Mouse (Mus musculus) left cerebral cortex, postnatal 36 days (tissue): Measurements from ENCODE around the gene Plxna3. TPM values are rescaled to one million over a fixed set of nuclear protein-coding genes. Genes with fewer than 3 reads are reported as not detected.
A peak's percentile ranks its signal among the peaks of the same experiment; 100 is the strongest.

Experiments
- DNase-seq, 2 experiments: peaks; one replicate each; pipeline ENCODE4 v3.0.0; 2021 to 2022; ENCODE audit warnings: low spot score in 2 of 2, mixed read lengths in 1 of 2
- intact Hi-C: fragments of 180-260 bp; cut with DNase I; formaldehyde crosslinking; loops from one replicate; pipeline ENCODE4 v1.15.1; 2025
- microRNA-seq: library from miRNA; unstranded; fragments of <30 nt; microRNA quantifications from one replicate; pipeline ENCODE4 v1.2.0, GENCODE M21; 2022
- total RNA-seq, 2 experiments: library from RNA; stranded (reverse); gene quantifications; 2 replicates each; pipeline ENCODE4 v1.2.3; 2021

The Plxna3 gene
- total RNA-seq, 2 experiments from 2014 or later: 17.1 to 28.7 TPM

GRCm38 (mm10) chrX:74359171-74359570 lies 30.3 kb downstream of the Plxna3 start:
- DNase-seq: no peak

GRCm38 (mm10) chrX:74367512-74367911 lies 38.6 kb downstream of the Plxna3 start:
- intact Hi-C loops: no loop called here
- DNase-seq: no peak

More at GRCm38 (mm10) chrX:74359171-74359570, 30.3 kb downstream of the Plxna3 start:
- intact Hi-C loops: no loop called here

DNA sequence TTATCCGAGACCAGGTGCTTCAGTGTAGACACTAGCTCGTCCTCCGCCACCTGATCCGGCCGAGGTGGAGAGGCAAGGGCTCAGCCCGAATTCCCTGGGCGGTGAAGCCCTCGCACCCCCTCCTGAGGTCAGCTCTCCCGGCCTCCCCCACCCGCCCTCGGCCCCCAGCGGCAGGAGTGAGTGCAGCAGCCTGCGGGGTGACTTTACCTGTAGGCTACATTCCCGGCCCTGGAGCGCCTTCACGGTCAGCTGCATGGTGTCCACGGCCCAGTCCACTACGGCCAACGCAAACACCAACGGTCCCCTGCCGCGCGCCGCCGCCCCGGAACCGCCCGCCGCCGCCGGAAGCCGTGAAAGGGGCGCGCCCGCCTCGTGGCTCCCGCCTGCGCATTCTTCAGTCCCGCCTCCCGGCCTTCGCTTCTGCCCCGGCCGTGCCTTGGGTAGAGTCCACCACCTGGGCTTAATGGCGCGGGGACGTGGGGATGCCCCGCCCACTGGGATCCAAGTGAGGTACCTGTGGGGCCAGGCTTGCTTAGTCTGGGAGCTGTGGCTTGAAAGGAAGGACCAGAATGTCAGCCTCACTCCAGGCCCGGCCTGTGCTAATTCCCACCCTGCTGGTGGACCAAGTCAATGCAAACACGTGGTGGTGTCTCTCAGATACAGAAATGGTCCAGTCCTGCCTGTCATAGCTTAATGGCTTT lies 39.5 kb downstream of the Plxna3 start:
- intact Hi-C loops: no loop called here

GRCm38 (mm10) chrX:74372888-74373549 lies 44.2 kb downstream of the Plxna3 start, which contains the start of the genes Ubl4a and Slc10a3:
Gene Ubl4a (minus strand): TSS chrX:74373218.
Gene Slc10a3 (minus strand): TSS chrX:74373349.
- peak; percentile 76 to 83 for DNase-seq
- intact Hi-C loops: no loop called here

More for the DNA sequence above, 39.5 kb downstream of the Plxna3 start:
- peak; percentile 58 to 73 for DNase-seq

DNA sequence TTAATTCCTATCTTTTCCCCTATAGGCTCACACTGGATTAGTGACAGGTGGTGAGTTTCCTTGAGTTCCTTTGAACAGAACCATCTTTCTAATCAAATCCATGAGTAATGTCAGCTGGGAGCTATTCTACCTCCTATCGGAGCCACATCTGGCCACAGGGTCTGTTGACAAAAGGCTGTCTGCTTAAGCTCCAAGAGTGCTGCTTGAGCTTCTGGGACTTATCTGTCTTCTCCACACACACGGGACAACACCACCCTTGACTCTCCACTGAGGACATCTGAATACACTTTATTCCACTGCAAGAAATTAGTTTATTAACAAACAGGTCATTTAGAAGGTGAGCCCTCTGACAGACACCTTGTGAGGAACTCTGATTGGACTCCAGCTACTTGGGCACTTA lies 55.6 kb downstream of the Plxna3 start:
- intact Hi-C loops: no loop called here

GRCm38 (mm10) chrX:74388153-74388552 lies 59.3 kb downstream of the Plxna3 start:
- intact Hi-C loops: no loop called here

More for the DNA sequence above, 55.6 kb downstream of the Plxna3 start:
- DNase-seq: no peak

GRCm38 (mm10) chrX:74392535-74393443 lies 63.9 kb downstream of the Plxna3 start, which contains the start of the genes Fam3a and Ikbkg:
Gene Fam3a (minus strand): TSS chrX:74393272.
Gene Ikbkg (plus strand): TSS chrX:74393290.
- intact Hi-C loops: no loop called here
- DNase-seq: peak; percentile 74 to 77

More at GRCm38 (mm10) chrX:74388153-74388552, 59.3 kb downstream of the Plxna3 start:
- no peak for DNase-seq

Small RNA genes lying within 50 kb of the gene (microRNA-seq; reads per million reads assigned to microRNA genes)
- gene Mir7092: not detected

Other genes with a start within 250 kb of the Plxna3 start
- gene Opn1mw, start 201.6 kb upstream of the Plxna3 start, total RNA-seq: under 1 TPM in 1 of 2 experiments, not detected in 1; 0.66 TPM
- gene Mecp2, start 193.7 kb upstream of the Plxna3 start, total RNA-seq: 10 to 100 TPM; 82.0 to 91.2 TPM
- gene Tex28, start 161.2 kb upstream of the Plxna3 start, total RNA-seq: not detected
- not detected for gene Tktl1, start 151.8 kb upstream of the Plxna3 start, total RNA-seq
- 10 to 100 TPM; 57.5 to 74.0 TPM for gene Flna, start 79.2 kb upstream of the Plxna3 start, total RNA-seq
- 10 to 100 TPM; 33.6 to 39.0 TPM for gene Emd, start 74.4 kb upstream of the Plxna3 start, total RNA-seq
- 100 to 1,000 TPM; 182 to 197 TPM for gene Rpl10, start 58.3 kb upstream of the Plxna3 start, total RNA-seq
- 10 to 100 TPM; 49.7 to 64.0 TPM for gene Taz, start 47.2 kb upstream of the Plxna3 start, total RNA-seq
- gene Dnase1l1, start 46.7 kb upstream of the Plxna3 start, total RNA-seq: 1 to 10 TPM; 2.0 to 2.3 TPM
- gene Atp6ap1, start 32.0 kb upstream of the Plxna3 start, total RNA-seq: 100 to 1,000 TPM; 340 to 365 TPM
- 100 to 1,000 TPM; 583 to 584 TPM for gene Gdi1, start 24.1 kb upstream of the Plxna3 start, total RNA-seq
- 10 to 100 TPM; 30.1 to 31.9 TPM for gene Fam50a, start 16.0 kb upstream of the Plxna3 start, total RNA-seq
- gene Lage3, start 24.6 kb downstream of the Plxna3 start, total RNA-seq: 10 to 100 TPM; 23.0 to 26.9 TPM
- gene Ubl4a, start 44.2 kb downstream of the Plxna3 start, total RNA-seq: 10 to 100 TPM; 64.6 to 77.3 TPM
- gene Slc10a3, start 44.3 kb downstream of the Plxna3 start, total RNA-seq: 1 to 10 TPM; 2.4 to 2.7 TPM
- gene Fam3a, start 64.2 kb downstream of the Plxna3 start, total RNA-seq: 10 to 100 TPM; 18.0 to 22.5 TPM
- 10 to 100 TPM; 46.9 to 49.9 TPM for gene Ikbkg, start 64.2 kb downstream of the Plxna3 start, total RNA-seq
- gene G6pdx, start 100.1 kb downstream of the Plxna3 start, total RNA-seq: 10 to 100 TPM; 25.9 to 26.3 TPM
- not detected for gene Gm6880, start 152.3 kb downstream of the Plxna3 start, total RNA-seq
- gene Olfr1326-ps1, start 245.8 kb downstream of the Plxna3 start, total RNA-seq: not detected